Mouse (Mus musculus): ENCODE measurements around the gene Iqsec1.
A peak's percentile ranks its signal among the peaks of the same experiment; 100 is the strongest.

The Iqsec1 gene

DNA sequence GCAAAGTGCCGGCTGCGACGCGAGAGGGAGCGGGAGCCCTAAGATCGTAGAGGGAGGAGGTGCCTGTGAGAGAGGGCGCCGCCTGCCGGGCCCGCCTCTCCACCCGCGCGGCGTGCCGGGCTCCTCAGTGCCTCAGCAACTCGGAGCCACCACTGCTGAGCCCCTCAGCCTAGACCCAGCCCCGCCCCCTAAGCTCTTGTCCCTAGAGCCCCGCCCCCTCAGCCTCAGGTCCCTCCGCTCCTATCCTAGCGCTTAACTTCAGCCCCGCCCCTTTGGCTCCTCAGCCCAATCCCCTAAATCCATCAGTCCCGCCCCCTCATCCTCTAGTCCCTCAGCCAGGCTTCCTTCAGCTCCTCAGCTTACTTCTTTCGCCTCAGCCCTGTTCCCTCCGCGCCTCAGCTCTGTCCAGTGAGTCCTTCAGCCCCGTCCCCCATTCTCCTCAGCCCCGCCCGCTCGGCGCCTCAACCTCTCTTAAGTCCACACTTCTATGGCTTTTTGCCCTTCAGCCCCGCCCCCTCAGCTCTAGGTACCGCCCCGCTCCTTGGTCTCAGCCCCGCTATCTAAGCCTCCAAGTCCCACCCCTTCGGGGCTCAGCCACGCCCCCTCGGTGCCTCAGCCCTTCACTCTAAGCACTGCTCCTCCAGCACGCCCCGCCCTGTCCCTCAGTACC is at the start of gene Iqsec1:
Iqsec1 (minus strand) TSS at position 38 of the 670 bp plus-strand sequence.
- DNase-seq (ENCODE audit: low spot score): peak; percentile 75

DNA sequence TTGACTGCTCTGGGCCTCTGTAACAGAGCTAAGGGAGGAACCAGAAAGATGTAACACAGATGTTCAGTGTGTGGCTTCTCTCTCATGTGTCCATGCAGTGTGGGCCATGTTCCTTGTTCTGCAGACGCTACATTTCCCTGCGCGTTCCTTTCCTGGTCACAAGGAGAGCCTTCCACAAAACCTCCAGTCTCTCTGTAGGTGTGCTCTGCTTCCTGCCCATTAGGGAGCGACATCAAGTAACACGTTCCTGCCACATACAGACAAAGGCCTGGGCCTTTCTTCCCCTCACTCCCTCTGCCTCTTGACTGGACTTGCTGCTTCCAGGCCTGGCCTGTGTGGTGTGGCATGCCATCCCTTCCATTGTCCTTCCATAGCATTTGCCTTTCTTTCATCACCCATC is 39.8 kb upstream of the Iqsec1 start:
- DNase-seq (ENCODE audit: low spot score): no peak

DNA sequence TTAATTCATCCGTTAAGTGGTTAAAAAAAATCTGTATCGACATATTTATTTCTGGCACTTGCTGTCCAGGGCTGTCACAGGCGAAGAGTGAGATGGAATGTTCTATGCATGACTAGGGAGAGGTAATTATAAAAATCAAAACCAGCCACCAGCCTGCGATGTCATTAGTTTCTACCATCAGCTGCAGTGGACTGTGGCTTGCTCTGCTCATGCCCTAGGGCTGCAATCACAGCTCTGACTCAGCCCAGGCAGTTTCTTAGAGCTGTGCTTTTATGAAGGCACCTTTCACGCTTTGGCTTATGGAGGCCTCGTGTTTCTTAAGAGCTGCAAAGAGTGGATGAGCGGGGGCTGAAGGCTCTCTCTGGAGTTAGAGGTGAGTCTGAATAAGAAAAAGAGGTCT is 32.3 kb upstream of the Iqsec1 start:
- no peak for DNase-seq (ENCODE audit: low spot score)

DNA sequence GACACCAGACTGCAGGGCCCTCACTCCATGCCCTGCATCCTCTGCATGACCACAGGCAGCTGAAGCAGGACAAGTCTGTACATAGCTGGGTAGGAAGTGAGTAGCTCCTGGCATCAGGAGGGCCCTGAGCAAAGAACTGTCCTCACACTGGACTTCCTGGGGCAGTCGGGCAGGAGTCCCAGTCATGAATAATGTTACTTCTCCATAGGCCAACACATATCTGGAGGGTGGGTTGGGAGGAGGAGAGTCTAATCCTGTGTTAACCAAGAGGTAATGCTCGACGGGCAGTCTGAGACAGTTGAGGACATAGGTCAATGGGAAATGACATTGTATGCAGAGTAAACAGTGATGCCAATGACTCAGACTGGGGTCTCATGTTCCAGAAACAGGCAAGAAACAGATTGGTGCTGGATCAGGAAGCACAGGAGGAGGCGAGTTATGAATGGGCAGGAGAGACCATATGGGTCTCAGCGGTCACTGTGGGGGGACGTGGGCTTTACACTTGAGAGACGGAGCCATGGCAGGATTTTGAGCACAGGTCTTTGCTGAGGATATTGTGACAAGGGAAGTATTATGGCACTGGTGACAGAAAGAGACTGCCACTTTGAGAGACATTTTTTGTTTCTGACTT is 28.2 kb upstream of the Iqsec1 start:
- no peak for DNase-seq (ENCODE audit: low spot score)

DNA sequence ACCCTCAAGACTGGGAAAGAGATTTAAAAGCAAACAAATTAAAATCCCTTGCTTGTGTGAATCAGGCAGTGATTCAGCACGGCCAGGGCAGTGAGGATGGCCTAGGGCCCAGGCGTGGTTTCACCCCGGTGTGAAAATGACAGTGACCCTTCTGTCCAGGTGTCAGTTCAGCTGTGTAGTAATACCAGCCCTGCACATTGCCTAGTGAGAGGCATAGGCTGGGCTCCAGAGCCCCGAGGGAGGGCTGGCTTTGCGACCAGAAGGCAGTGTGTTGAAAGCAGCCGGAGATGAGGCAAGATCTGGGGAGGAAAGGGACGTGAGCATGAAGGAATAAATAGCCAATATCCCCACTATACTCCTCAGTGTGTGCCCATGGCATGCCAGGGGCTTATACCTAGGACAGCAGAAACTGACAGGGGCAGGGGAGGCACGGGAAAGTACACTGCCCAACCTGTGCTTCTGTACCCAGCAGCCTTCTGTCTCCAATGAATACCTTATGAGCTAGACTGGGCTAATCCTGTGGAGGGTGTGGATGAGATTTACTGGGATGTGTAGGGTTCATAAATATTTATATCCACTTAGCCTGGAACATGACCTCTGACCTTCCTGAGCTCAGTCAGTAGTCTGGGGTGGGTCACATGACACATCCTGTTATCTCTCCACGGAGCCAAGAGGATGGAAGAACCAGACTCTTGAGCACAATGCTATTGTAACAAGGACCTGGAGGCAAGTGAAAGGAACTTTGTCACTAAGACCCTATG is 25.9 kb upstream of the Iqsec1 start:
- DNase-seq (ENCODE audit: low spot score): no peak

DNA sequence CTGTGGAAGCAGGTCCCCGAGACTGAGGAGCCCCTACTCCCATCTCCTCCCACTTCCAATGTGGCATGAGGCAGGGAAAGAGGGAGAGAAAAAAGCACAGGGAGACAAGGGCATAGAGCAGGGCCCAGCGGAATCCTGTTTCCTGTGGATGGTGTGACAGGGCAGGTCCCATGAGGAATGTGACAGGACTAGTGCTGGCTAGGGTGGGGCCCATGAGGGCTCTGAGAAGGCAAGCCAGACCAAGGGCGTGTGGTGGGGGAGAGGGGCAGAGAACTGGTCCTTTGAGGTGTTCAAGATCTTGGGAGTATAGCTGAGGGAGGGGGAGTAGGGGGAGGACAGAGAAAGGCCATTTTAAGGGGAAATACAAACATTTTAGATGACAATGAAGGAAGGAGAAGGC is 24.0 kb upstream of the Iqsec1 start:
- no peak for DNase-seq (ENCODE audit: low spot score)

DNA sequence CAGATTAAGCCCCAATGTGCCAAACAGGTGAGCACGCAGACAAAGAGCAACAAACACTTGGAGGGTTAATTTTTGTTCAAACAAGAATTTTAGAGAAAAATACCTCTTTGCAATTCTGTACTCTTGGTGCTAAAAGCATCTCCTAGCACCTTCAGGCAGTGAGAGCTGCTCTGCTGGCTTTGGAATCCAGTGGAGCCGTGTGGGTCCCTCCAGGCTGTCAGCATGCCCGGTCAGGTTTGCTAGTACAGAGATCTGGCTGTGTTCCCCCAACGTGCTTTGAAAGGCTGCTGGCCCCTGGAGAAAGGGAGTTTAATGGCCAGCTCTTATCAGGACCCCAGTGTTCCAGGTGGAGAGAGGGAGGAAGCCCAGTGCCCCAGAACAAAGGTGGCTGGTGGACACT is 23.1 kb upstream of the Iqsec1 start:
- no peak for DNase-seq (ENCODE audit: low spot score)

DNA sequence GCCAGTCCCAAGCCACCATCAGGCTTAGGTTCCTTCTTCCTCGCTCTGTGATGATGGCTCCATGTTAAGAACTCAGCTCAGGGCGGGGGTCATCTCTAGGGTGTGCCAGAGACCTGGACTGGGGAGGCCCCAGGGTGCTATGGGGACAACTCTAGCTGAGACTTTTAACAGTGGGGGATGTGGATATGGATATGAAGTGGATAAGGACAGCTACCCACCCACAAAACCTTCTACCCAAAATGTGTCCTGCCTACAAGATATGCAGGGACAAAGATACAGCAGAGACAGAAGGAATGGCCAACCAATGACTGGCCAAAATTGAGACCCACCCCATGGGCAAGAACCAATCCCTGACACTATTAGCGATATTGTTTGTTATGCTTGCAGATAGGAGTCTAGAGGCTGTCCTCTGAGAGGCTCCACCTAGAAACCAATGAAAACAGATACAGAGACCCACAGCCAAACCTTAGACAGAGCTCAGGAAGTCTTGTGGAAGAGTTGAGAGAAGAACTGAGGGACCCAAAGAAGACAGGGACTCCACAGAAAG is 19.9 kb upstream of the Iqsec1 start:
- DNase-seq (ENCODE audit: low spot score): no peak

DNA sequence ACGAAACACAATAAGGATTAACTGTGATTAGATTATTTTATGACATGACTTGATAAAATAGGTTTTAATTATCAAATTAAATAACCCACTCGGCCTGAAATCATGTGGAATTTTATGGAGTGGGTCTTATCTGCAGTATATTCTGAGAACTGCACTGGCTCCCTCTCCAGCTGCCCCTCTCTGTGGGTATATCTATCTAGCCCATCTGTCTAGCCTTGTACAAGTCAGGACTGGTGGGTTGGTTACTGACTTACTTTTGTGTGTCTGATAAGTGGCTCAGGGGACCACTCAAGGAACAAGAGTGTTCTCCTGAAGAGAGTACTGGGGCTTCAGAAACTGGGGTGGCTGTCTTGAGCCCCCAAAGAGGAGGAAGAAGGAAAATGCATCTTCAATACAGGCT is 18.7 kb upstream of the Iqsec1 start:
- no peak for DNase-seq (ENCODE audit: low spot score)

DNA sequence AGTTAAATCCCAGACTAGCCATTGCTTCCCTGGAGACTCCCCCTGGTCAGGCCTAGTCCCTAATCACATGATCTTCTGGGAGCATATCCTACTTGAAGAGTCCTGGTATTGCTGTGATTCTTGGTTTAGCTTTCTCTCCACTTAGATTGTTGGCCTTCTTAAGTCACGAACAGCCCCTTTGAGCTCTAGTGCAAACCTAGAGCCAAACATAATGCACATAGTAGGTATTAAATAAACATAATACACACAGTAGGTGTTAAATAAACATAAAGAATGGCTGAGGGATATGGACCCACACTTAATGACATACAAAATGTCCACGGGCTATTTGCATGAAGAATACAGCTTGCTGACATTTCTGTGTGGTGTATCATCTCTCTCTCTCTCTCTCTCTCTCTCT is 15.7 kb upstream of the Iqsec1 start:
- DNase-seq (ENCODE audit: low spot score): no peak

DNA sequence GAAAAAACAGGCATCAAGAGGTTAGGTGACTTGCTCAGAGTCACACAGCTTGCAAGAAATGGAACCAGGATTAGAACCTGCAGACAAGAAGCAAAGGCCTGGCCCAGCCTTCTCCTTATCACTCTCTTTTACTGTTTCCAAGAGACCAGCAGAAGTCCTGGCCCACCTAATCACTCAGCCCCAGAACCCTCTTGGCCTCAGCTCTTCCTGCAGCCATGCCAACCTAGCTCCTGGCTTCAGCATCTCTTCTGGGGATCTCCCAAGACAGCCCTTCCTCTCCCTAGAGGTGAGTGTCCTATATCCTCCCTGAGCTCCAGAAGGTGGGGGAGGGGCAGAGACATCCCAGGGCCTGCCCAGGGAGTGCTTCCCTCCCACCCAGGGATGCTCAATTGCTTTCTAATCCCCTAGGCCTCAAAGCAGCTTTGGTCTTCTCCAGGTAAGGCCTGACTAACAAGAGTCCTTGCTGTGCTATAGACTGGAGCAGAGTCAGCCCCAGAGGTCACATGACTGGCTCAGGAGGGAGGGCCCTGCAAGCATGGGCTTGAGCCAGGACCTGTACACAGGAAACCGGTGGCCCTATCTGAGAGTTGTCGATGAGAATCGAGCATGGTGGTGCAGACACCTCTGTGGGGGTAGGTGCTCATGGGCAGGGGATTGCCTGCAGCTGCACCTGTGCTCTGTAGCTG is 15.0 kb upstream of the Iqsec1 start:
- no peak for DNase-seq (ENCODE audit: low spot score)

DNA sequence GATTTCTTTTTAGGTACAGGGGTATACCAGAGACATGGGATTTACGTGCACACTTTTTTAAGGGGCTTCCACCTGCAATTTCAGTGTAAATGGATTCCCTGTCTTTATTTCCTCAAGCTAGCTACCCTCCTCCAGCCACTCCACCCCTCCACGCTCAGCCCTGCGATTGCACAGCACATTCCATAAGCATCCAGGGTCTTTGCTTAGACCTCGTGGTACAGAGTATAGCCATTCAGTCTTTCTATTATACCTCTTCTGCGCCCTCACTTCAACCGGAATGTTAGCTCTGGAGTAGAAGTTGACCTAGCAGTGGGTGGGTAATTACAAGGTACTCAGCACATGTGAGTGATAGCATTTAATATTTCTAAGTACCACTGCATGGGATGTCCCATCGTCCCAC is 13.1 kb upstream of the Iqsec1 start:
- DNase-seq (ENCODE audit: low spot score): no peak

DNA sequence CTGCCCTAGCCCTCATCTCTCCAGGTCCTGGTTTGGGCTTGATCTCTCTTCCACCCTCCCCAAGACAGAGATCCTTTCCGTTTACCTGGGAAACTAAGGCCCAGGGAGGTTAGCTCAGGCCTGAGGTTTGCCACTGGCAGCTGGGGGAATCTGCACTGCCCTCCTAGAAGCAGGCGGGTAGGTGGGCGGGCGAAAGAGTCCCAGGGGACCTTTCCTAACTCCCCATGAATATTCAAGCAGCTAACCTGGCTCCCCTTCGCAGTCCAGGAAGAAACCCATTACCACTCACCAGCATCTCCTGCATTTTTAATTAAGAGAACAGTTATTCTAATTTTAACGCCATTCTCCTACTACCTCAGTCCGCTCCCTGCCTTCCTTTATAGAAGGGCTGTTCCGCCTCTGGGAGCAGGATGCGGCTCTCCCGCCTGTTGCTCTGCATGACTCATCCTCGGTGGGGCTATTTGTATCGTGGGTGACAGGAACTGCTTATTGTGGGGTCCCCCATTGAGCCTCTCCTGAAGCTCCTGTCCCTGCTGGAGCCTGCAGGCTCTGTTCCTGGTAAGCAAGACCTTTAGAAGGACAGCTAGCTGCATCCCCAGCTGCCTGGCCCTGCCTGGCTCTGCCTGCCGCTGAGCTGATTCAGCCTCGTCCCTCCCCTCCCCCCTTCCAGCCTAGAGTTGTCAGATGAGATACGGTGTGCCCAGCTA is 12.5 kb upstream of the Iqsec1 start:
- peak; percentile 27 for DNase-seq (ENCODE audit: low spot score)

DNA sequence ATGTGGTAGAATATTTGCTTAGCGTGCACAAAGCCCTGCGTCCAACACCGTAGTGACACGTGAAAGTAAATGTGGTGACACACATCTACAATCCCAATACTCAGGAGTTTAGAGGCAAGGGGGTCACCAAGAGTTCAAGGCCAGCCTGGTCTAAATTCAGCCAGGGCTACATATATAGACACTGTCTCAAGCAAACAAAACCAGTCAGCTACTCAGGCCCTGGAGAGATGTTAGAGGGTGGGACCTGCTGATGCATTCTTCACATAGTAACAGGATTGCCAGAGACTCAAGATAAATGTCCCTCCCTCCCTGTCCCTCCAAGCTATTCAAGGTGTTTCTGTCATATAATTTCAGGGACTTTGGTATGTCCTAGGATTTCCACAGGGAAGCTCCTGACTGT is 10.7 kb upstream of the Iqsec1 start:
- no peak for DNase-seq (ENCODE audit: low spot score)

DNA sequence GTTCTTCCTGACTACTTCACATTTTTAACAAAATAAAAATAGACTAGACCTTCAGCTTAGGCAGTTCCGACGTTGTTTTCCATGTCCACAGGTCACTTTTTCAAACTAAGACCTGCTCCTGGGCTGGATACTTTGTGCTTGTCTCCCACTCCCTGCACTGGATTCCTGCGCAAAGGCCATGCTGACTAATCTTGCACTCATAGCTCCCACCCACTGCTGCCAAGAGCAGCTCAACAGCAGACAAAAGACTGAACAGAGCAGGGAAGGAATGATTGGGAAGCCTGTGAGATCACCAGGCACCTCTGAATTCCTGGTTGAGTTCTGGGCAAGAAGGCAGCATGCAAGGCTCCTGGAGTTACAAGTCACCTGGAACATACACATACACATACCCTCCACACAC is 8.5 kb upstream of the Iqsec1 start:
- no peak for DNase-seq (ENCODE audit: low spot score)

DNA sequence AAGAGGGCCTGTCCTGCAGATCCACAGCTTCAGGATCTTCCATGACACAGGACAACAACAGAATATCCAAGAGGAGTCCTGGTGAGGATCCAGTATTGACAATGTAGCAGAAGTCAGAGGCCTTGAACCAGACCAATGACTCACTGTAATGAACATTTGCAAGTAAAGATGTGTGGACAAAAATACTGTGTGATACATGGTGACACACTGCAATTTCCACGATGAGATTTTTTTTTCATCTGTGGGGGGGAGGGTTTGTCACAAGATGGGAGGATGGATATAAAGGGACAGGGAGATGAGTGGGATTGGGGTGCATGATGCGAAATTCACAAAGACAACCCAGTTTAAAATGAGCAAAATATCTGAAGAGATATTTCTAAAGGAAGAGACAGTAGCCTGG is 7.7 kb upstream of the Iqsec1 start:
- DNase-seq (ENCODE audit: low spot score): no peak

DNA sequence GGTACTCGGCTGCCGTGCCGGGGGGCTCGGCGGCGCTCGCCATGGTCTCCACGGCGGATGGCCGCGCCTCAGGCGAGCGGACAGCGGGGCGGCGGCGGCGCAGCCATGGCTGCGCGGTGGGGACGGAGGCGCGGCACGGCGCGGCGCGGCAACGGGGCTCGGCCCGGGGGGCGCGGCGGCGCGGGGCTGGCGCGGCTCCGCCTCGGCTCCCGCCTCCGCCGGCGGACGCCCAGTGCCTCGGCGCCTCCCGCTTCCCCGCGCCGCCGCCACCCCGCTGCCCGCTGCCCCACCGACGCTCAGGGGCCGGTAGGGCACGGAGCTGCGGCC is 223 bp downstream of the Iqsec1 start:
- DNase-seq (ENCODE audit: low spot score): no peak

DNA sequence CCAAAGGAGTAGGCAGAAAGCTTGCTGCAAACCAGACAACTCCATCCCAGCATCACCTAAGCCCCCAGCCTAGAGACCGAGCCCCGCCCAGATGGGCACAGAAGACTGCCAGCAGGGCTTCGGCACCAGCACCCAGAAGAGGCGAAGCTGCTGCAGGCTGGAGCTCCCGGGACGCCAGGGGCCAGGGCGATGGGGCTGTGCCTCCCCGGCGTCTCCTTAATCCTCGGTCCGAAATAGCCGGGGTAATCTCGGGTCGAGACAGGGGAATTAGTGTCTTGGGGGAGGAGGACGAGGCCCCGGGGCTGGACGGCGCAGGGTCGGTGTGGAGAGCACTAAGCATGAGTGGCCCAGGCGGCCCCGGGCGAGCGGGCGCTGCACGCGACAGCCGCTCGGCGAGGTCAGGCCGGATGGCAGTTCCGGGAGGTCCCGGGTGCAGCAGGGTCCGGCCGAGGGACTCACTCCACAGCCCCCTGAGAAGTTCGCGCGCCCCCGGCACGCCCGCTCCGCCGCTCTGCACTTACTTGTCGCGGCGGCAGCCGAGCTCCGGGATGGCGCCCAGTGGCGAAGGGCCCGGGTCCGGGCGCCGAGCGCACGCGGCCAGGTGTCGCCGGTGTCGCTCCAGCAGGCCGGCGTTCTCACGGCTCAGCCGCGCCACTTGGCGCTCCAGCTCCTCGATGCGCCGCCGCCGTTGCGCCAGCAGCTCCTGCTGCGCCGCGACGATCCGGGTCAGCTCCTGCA is 755 bp downstream of the Iqsec1 start:
- DNase-seq (ENCODE audit: low spot score): peak; percentile 26

DNA sequence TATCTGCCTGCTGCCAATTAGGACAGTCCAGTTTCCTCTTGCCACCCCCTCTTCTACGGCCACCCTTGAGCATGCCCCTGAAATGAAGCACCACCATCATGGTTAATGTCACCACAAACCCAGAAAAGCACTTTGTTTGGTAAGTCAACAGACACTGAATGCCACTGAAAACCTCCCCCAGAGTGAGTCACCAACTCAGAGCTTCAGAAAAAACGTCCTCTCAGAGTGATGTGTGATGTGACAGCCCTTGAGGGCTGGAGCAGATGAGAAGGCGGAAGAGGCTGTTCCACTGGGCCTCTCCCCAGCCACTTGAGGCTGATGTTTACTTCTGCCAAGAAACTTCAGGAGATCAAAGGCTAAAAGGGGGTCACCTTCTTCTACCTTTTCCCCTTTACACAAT is 4.4 kb downstream of the Iqsec1 start:
- DNase-seq (ENCODE audit: low spot score): no peak

DNA sequence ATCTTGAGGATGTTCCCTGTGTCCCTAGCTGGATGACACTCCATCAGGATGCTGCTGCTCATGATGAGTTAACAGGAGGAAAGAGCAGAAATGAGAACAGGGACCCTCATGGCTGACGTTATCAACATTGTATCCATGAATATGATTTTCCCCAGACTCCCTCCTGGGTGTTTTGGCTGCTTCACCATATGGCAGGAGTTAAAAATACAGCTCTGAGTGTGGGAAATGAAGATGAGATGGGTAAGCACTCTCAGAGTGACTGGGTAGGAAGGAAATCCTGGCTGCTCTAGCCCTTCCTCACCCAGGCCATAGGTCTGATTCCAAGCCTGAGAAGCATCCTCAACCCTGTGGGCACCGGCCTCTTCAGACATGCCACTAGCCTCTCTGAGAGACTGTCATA is 14.2 kb downstream of the Iqsec1 start:
- no peak for DNase-seq (ENCODE audit: low spot score)

DNA sequence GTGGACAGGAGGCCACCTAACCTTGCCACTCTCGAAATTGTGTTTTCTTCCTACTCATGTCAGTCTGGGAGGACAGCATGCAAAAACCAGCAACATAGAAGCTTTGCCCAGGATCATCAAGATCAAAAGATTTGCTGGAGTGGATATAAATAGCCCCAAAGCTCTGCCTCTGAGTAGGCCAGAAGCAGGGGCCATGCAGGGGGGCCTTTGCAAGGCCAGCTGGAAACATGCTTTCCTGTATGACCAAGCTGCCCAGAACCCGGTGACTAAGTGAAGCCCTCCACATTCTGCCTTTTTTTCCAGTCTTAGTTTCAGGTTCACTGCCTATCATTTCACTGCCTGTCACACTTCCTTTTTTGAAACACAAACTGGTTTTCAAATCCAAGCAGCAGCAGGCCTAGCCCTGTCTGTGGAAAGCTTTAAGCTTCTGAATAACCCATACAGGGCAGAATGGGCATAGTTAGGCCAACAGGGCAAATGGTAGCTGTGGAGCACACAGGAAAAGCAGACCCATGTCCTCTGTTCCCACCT is 19.1 kb downstream of the Iqsec1 start:
- no peak for DNase-seq (ENCODE audit: low spot score)
